Mouse (Mus musculus): ENCODE measurements around the gene Chchd3. TPM values are rescaled to one million over a fixed set of nuclear protein-coding genes. Genes with fewer than 3 reads are reported as not detected.

The Chchd3 gene
- total RNA-seq, 1 experiment from 2014 or later, result 274 TPM

DNA sequence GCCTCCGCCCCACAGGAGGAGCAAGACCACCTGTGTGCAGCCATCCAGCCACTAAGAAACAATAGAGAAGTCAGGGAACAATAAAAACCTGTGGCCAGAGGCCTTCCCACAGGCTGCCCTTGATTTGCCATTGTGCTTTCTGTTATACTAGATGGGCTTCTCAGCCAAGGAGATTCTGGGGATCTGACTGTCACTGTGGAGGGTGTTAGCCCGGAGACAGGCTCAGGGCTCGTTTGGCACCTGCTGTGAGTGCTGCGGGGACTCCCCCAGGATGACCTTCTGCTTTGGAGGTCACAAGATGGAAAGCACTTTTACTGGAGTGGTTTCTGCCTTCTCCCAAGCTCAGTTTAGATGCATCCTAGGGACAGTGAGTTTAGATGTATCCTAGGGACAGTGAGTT lies 262.5 kb downstream of the Chchd3 start:
- DNase-seq, result no peak

GRCm38 (mm10) chr6:32795653-32796500 lies 264.2 kb downstream of the Chchd3 start:
- DNase-seq, result no peak

DNA sequence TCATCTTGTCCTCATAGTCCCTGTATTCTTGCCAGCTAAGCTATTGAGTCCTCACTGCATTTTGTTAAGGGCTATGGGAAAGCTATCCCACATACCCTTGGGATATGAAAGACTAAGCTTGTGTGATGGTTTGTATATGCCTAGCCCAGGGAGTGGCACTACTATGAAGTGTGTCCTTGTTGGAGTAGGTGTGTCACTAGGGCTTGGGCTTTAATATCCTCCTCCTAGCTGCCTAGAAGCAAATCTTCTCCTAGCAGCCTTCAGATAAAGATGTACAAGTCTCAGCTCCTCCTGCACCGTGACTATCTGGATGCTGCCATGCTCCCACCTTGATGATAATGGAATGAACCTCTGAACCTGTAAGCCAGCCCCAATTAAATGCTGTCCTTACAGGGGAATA lies 266.5 kb downstream of the Chchd3 start:
- no peak for DNase-seq

DNA sequence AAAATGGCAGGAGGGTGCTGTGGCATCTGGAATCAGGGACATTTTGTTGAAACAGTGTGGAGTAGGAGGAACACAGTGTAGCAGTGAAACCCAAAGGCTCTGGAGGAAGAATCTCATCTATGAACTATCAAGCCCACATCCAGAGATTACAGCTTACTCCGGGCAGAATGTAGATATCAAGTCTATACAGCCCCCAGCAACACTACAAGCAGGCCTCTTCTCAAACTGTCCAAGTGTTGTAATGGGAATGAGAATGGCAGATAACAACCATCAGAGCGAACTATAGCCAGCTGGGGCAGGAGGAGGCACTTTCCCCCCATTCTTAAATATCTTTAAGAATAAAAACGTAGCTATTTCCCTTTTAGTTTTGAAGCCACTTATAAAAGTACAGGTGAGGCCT lies 266.9 kb downstream of the Chchd3 start:
- DNase-seq, result no peak

GRCm38 (mm10) chr6:32790487-32790886 lies 269.6 kb downstream of the Chchd3 start:
- DNase-seq, result no peak

- DNase-seq, result no peak
Observed at GRCm38 (mm10) chr6:32787399-32787798, 272.7 kb downstream of the Chchd3 start.

DNA sequence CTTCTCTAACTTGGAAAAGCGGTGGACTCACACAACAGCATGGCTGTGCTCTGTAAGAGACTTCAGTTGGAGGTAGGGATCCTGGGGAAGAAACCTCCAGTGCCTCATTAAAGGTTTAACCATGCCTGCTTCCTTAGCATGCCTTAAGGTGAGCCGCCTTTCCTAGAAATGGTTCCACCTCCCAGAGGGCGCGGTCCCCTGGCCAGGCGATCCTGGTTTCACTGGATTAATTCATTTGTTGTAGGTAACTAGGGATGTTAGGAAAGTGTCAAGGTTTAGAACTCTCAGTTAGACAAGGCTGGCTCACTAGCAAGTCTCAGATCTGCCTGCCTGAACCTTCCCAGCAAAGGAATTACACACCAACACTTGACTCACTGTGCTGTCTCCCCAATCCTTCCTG lies 273.9 kb downstream of the Chchd3 start:
- DNase-seq, result no peak

GRCm38 (mm10) chr6:32783102-32783501 lies 277.0 kb downstream of the Chchd3 start:
- no peak for DNase-seq

- DNase-seq, result peak; percentile 10
Observed at GRCm38 (mm10) chr6:32780602-32781001, 279.5 kb downstream of the Chchd3 start.

GRCm38 (mm10) chr6:32776384-32776783 lies 283.7 kb downstream of the Chchd3 start:
- no peak for DNase-seq

DNA sequence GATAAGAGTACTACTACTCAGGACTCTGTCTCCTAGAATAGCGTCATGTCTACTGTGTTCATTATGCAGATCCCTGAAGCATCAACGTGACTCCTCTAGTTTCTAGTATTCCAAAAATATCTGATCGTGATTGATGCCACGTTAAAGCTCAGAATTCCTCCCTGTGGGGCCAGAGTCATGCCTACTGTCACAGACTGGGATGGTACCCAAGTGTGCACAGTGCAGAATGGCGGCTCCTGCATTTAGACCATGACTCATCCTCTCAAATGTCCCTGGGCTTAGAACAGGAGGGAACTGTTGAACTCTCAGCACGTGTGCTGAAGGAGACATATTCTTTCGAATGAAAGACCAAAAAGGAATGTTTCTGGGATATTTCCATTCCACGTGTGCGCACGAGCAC lies 305.5 kb downstream of the Chchd3 start:
- DNase-seq, result no peak

DNA sequence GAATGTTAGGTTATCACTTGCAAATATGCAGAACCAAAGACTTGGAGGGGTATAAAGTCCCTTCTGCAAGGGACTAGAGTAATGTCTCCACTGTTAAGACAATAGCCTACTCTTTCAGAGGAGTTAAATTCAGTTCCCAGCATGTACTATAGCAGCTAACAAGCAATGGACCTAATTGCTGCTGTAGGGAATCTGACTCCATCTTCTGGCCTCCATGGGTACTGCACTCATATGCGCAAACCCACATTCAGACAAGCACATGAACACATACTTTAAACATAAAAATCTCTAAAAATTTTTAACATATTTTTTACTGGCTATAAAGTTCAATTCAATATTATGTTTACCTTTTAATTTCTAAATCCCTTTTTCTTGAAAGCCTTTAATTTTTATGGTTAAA lies 310.2 kb downstream of the Chchd3 start:
- no peak for DNase-seq

- DNase-seq, result no peak
Observed at GRCm38 (mm10) chr6:32748777-32749176, 311.3 kb downstream of the Chchd3 start.

DNA sequence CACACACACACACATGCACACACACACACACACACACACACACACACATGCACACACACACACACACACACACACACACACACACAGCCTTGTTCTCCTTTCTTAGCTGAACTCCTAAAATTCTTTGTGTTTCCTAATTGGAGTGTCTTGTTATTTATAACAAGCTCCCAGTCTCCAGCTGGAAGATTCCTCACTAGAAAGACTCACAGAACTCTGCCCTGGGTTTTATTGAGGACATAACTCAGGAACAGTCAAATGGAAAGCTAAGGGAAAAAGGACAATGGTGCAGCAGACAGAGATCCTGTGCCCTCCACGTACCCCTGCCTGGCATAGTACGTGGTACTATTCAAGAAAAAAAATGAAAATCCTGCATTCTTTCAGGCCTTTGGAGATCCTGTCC lies 312.7 kb downstream of the Chchd3 start:
- DNase-seq, result no peak

Other genes with a start within 250 kb of the Chchd3 start
- gene Exoc4, start 188.8 kb upstream of the Chchd3 start, total RNA-seq (2021), result 40.2 and 41.8 TPM in 2 replicates